Mouse (Mus musculus): ENCODE data around the gene Styxl1. TPM values are rescaled to one million over a fixed set of nuclear protein-coding genes. Genes with fewer than 3 reads are reported as not detected.
A peak's percentile ranks its signal among the peaks of the same experiment; 100 is the strongest.

Styxl1 gene
- total and polyA plus RNA-seq, 3 experiments = 0.68 TPM; not detected in 2

- TF ChIP-seq GATA1 (IDR thresholded peaks at IDR 0.05; ENCODE audit: borderline replicate concordance, low read length) = no peak
- no peak for TF ChIP-seq POLR2AphosphoS5 (IDR thresholded peaks at IDR 0.05; ENCODE audit: insufficient replicate concordance, low read depth, low read length)
- no peak for TF ChIP-seq TAL1 (conservative IDR thresholded peaks at IDR 0.05; ENCODE audit: low read depth, low read length)
- TF ChIP-seq CTCF (IDR thresholded peaks at IDR 0.05; ENCODE audit: low read depth, low read length) = no peak
- no peak for TF ChIP-seq GATA2 (IDR thresholded peaks at IDR 0.05; ENCODE audit: borderline replicate concordance, low read depth, low read length)
- no peak overlapping the region for H3K4me3 ChIP-seq (ENCODE audit: low read depth, low read length)
- DNase-seq (ENCODE audit: low spot score) = no peak
- ATAC-seq (ENCODE audit: extremely low read depth, insufficient number of reproducible peaks, low FRiP score, poor library complexity, severe bottlenecking) = no peak
- H3K4me1 ChIP-seq (ENCODE audit: insufficient read depth, low read depth, low read length) = no peaks in the 10 kb centered on the region
- no peaks in the 10 kb centered on the region for H3K36me3 ChIP-seq (replicated peaks)
- H3K27me3 ChIP-seq (ENCODE audit: insufficient read depth, low read length) = peaks cover 17% of the 10 kb centered on the region
- no peaks in the 10 kb centered on the region for H3K9me3 ChIP-seq (replicated peaks)
Measured at GRCm38 (mm10) chr5:135800927-135801326, 22.7 kb upstream of the Styxl1 start.

- ATAC-seq (ENCODE audit: extremely low read depth, insufficient number of reproducible peaks, low FRiP score, poor library complexity, severe bottlenecking) (no peak), DNase-seq (ENCODE audit: low spot score) (no peak)
- TF ChIP-seq TAL1 (conservative IDR thresholded peaks at IDR 0.05; ENCODE audit: low read depth, low read length) (no peak), CTCF (IDR thresholded peaks at IDR 0.05; ENCODE audit: low read depth, low read length) (peak; percentile 36; the same call in 1 of the 2 replicates), GATA1 (IDR thresholded peaks at IDR 0.05; ENCODE audit: borderline replicate concordance, low read length) (no peak)
- Histone ChIP-seq H3K27me3 (ENCODE audit: insufficient read depth, low read length) (peaks cover 17% of the 10 kb centered on the region), H3K4me3 (ENCODE audit: low read depth, low read length) (no peak overlapping the region), H3K4me1 (ENCODE audit: insufficient read depth, low read depth, low read length) (peaks cover 1% of the 10 kb centered on the region; the same call in 1 of the 2 replicates), H3K9me3 (replicated peaks) (no peaks in the 10 kb centered on the region), H3K36me3 (replicated peaks) (no peaks in the 10 kb centered on the region)
Measured at GRCm38 (mm10) chr5:135799746-135800145, 21.6 kb upstream of the Styxl1 start.

- Histone ChIP-seq H3K36me3 (replicated peaks) (peaks cover 38% of the 10 kb centered on the region), H3K4me1 (ENCODE audit: insufficient read depth, low read depth, low read length) (peaks cover 8% of the 10 kb centered on the region), H3K4me3 (ENCODE audit: low read depth, low read length) (no peak overlapping the region; the same call in 1 of the 2 replicates), H3K27me3 (ENCODE audit: insufficient read depth, low read length) (peaks cover 3% of the 10 kb centered on the region), H3K9me3 (replicated peaks) (no peaks in the 10 kb centered on the region)
- no peak for ATAC-seq (ENCODE audit: extremely low read depth, insufficient number of reproducible peaks, low FRiP score, poor library complexity, severe bottlenecking)
- DNase-seq (ENCODE audit: low spot score) = no peak
- TF ChIP-seq CTCF (IDR thresholded peaks at IDR 0.05; ENCODE audit: low read depth, low read length) (no peak), POLR2AphosphoS5 (IDR thresholded peaks at IDR 0.05; ENCODE audit: insufficient replicate concordance, low read depth, low read length) (no peak), GATA2 (IDR thresholded peaks at IDR 0.05; ENCODE audit: borderline replicate concordance, low read depth, low read length) (no peak), GATA1 (IDR thresholded peaks at IDR 0.05; ENCODE audit: borderline replicate concordance, low read length) (no peak), TAL1 (conservative IDR thresholded peaks at IDR 0.05; ENCODE audit: low read depth, low read length) (no peak)
Measured at GRCm38 (mm10) chr5:135794859-135795181, 16.6 kb upstream of the Styxl1 start.

GRCm38 (mm10) chr5:135793996-135794858, 16.0 kb upstream of the Styxl1 start:
- Histone ChIP-seq H3K27me3 (ENCODE audit: insufficient read depth, low read length) (peaks cover 3% of the 10 kb centered on the region), H3K4me1 (ENCODE audit: insufficient read depth, low read depth, low read length) (peaks cover 8% of the 10 kb centered on the region), H3K36me3 (replicated peaks) (peaks cover 44% of the 10 kb centered on the region), H3K4me3 (ENCODE audit: low read depth, low read length) (no peak overlapping the region; the same call in 1 of the 2 replicates), H3K9me3 (replicated peaks) (no peaks in the 10 kb centered on the region)
- peak; percentile 92 for TF ChIP-seq CTCF (IDR thresholded peaks at IDR 0.05; ENCODE audit: low read depth, low read length)
- TF ChIP-seq POLR2AphosphoS5 (IDR thresholded peaks at IDR 0.05; ENCODE audit: insufficient replicate concordance, low read depth, low read length) = no peak
- no peak for TF ChIP-seq GATA2 (IDR thresholded peaks at IDR 0.05; ENCODE audit: borderline replicate concordance, low read depth, low read length)
- TF ChIP-seq TAL1 (conservative IDR thresholded peaks at IDR 0.05; ENCODE audit: low read depth, low read length) = no peak
- no peak for TF ChIP-seq GATA1 (IDR thresholded peaks at IDR 0.05; ENCODE audit: borderline replicate concordance, low read length)
- ATAC-seq (ENCODE audit: extremely low read depth, insufficient number of reproducible peaks, low FRiP score, poor library complexity, severe bottlenecking) (peak; percentile 65), DNase-seq (ENCODE audit: low spot score) (peak; percentile 67)

- DNase-seq (ENCODE audit: low spot score) (no peak), ATAC-seq (ENCODE audit: extremely low read depth, insufficient number of reproducible peaks, low FRiP score, poor library complexity, severe bottlenecking) (no peak)
- peaks cover 81% of the 10 kb centered on the region for H3K36me3 ChIP-seq (replicated peaks)
Measured at GRCm38 (mm10) chr5:135782901-135783300, 4.7 kb upstream of the Styxl1 start.

GRCm38 (mm10) chr5:135780331-135780730, 2.1 kb upstream of the Styxl1 start:
- TF ChIP-seq POLR2AphosphoS5 (IDR thresholded peaks at IDR 0.05; ENCODE audit: insufficient replicate concordance, low read depth, low read length) = no peak
- TF ChIP-seq GATA2 (IDR thresholded peaks at IDR 0.05; ENCODE audit: borderline replicate concordance, low read depth, low read length) = no peak
- TF ChIP-seq TAL1 (conservative IDR thresholded peaks at IDR 0.05; ENCODE audit: low read depth, low read length) = no peak
- no peak for TF ChIP-seq CTCF (IDR thresholded peaks at IDR 0.05; ENCODE audit: low read depth, low read length)
- TF ChIP-seq GATA1 (IDR thresholded peaks at IDR 0.05; ENCODE audit: borderline replicate concordance, low read length) = no peak
- no peak for DNase-seq (ENCODE audit: low spot score)
- peaks cover 59% of the 10 kb centered on the region for H3K4me1 ChIP-seq (ENCODE audit: insufficient read depth, low read depth, low read length)
- no peaks in the 10 kb centered on the region for H3K9me3 ChIP-seq (replicated peaks)
- ATAC-seq (ENCODE audit: extremely low read depth, insufficient number of reproducible peaks, low FRiP score, poor library complexity, severe bottlenecking) = no peak
- peak overlapping the region; percentile 91 for H3K4me3 ChIP-seq (ENCODE audit: low read depth, low read length)
- H3K27me3 ChIP-seq (ENCODE audit: insufficient read depth, low read length) = no peaks in the 10 kb centered on the region
- peaks cover 59% of the 10 kb centered on the region for H3K36me3 ChIP-seq (replicated peaks)

More at GRCm38 (mm10) chr5:135782901-135783300, 4.7 kb upstream of the Styxl1 start:
- Histone ChIP-seq H3K4me1 (ENCODE audit: insufficient read depth, low read depth, low read length) (peaks cover 55% of the 10 kb centered on the region), H3K4me3 (ENCODE audit: low read depth, low read length) (no peak overlapping the region), H3K9me3 (replicated peaks) (no peaks in the 10 kb centered on the region), H3K27me3 (ENCODE audit: insufficient read depth, low read length) (no peaks in the 10 kb centered on the region)
- TF ChIP-seq POLR2AphosphoS5 (IDR thresholded peaks at IDR 0.05; ENCODE audit: insufficient replicate concordance, low read depth, low read length) (no peak), GATA1 (IDR thresholded peaks at IDR 0.05; ENCODE audit: borderline replicate concordance, low read length) (no peak), TAL1 (conservative IDR thresholded peaks at IDR 0.05; ENCODE audit: low read depth, low read length) (no peak), CTCF (IDR thresholded peaks at IDR 0.05; ENCODE audit: low read depth, low read length) (no peak), GATA2 (IDR thresholded peaks at IDR 0.05; ENCODE audit: borderline replicate concordance, low read depth, low read length) (no peak)
